Mouse (Mus musculus) brain, embryonic 14.5 days (tissue): ENCODE measurements around the gene Tenm3.

ENCODE experiments used
- CTCF ChIP-seq: fragments of 200-500 bp; IDR thresholded peaks from 2 replicates; pipeline ENCODE4 v1.5.1; 2012; ENCODE audit warnings: inconsistent platforms, mild to moderate bottlenecking, moderate library complexity, borderline replicate concordance; ENCODE audit not compliant: insufficient read depth, insufficient read length; ENCODE audit errors: extremely low read depth
- POLR2A ChIP-seq: fragments of 200-500 bp; IDR thresholded peaks from 2 replicates; pipeline ENCODE4 v1.6.1; 2012; ENCODE audit warnings: mild to moderate bottlenecking, inconsistent platforms, borderline replicate concordance; ENCODE audit not compliant: poor library complexity, insufficient read depth, insufficient read length, severe bottlenecking; ENCODE audit errors: extremely low read depth

GRCm38 (mm10) chr8:48844370-48844905 is 687 bp upstream of the Tenm3 start:
- TF ChIP-seq POLR2A (no peak), CTCF (no peak)
